Mouse (Mus musculus) C2C12 (cell line): ENCODE measurements around the gene Spsb4.

Experiments
- CTCF ChIP-seq: IDR thresholded peaks from one replicate; pipeline ENCODE4 v1.5.1; 2011; ENCODE audit not compliant: control insufficient read depth, insufficient read depth, insufficient read length
- MAX ChIP-seq: IDR thresholded peaks from one replicate; pipeline ENCODE4 v1.6.1; 2011; ENCODE audit warnings: mild to moderate bottlenecking, control low read depth
- MYOD1 ChIP-seq: IDR thresholded peaks from one replicate; pipeline ENCODE4 v1.6.1; 2011; ENCODE audit warnings: low read depth; ENCODE audit not compliant: control insufficient read depth, insufficient read length
- MYOG ChIP-seq: IDR thresholded peaks from one replicate; pipeline ENCODE4 v1.6.1; 2011; ENCODE audit not compliant: control insufficient read depth, insufficient read length; ENCODE audit errors: extremely low read depth

DNA sequence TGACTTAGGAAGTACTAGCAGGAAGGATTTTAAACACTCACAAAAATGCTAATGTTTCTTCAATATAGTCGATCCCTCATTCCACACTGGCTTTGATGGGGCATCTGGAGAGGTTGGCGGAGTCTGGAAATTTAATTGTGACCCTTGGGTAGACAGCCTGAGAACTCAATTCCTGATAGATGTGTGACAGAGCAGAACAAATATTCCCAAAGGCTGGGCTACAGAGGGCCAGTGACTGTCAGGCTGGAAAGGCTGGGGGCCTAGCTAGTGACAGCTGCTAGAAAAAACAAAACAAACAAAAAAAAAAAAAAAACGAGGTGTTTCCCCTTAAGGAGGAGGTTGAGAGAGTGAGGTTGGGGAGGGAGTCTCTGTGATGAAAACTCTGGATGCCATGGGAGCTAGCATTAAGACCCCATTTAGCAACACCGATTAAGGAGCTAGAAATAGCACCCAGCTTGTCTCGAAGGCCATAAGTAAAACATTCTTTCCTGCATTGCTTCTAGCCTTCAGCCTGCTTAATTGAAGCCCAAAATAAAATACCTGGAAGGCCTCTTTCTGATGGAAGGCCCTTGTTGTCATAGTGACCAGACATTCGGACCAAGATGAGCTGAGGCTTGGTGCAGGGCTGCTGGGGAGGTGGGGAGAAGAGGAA lies 61.9 kb downstream of the Spsb4 start:
- TF ChIP-seq MAX = no peak
- no peak for TF ChIP-seq CTCF
- TF ChIP-seq MYOD1 = no peak
- no peak for TF ChIP-seq MYOG
